Mouse (Mus musculus): Measurements from ENCODE around the gene Smarca5. TPM values are rescaled to one million over a fixed set of nuclear protein-coding genes. Genes with fewer than 3 reads are reported as not detected.

Gene Smarca5
- polyA plus RNA-seq, 1 experiment from 2014 or later = 59.3 TPM

DNA sequence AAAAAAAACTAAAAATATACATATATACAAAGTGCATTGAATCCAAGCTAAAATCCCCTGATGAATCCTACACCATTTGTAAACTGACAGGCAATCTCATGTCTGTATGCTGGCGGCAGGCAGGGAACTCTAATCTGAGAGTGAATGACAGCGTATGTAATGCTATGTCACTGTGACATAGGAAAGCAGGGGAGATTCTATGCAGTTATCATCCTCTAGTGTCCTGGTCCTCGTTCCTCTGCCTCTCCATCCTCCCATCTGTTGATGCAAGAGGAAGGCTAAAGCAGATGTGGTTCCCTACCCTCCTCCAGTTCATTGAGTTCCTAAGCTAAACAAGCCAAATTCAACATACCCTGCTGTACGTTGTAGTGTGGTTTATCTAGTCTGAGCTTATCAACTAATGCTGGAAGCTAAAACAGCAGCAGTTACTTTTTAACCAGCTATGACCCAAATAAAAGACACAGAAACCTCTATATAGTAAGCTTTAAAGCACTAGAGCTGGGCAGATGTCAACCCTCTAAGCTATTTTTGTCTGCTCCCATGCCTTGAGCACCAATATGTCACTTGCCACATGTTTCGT, 55.5 kb downstream of the Smarca5 start:
- Histone ChIP-seq H3K36me3 (ENCODE audit: insufficient read depth, low read length) (no peaks in the 10 kb centered on the region), H3K4me1 (replicated peaks; ENCODE audit: insufficient read depth, low read length) (no peaks in the 10 kb centered on the region), H3K4me3 (replicated peaks; ENCODE audit: low read depth, low read length) (no peak overlapping the region), H3K27me3 (ENCODE audit: insufficient read depth, low read length) (no peaks in the 10 kb centered on the region), H3K27ac (no peak overlapping the region), H3K9ac (ENCODE audit: low read depth, low read length) (no peak overlapping the region), H3K9me3 (replicated peaks; ENCODE audit: low read length) (no peaks in the 10 kb centered on the region), H3K4me2 (ENCODE audit: low read length) (no peak overlapping the region)
- WGBS = 79% methylated on average over 5 of the region's 5 CpGs
- DNase-seq (ENCODE audit: low spot score) (no peak), ATAC-seq (replicated peaks; ENCODE audit: low FRiP score, low read depth) (no peak)
- TF ChIP-seq CTCF (IDR thresholded peaks at IDR 0.05; ENCODE audit: low read depth) = no peak

- Histone ChIP-seq H3K9me3 (replicated peaks; ENCODE audit: low read length) (no peaks in the 10 kb centered on the region), H3K4me3 (replicated peaks; ENCODE audit: low read depth, low read length) (no peak overlapping the region), H3K4me2 (ENCODE audit: low read length) (no peak overlapping the region), H3K36me3 (ENCODE audit: insufficient read depth, low read length) (no peaks in the 10 kb centered on the region), H3K4me1 (replicated peaks; ENCODE audit: insufficient read depth, low read length) (no peaks in the 10 kb centered on the region), H3K27me3 (ENCODE audit: insufficient read depth, low read length) (no peaks in the 10 kb centered on the region), H3K27ac (no peak overlapping the region), H3K9ac (ENCODE audit: low read depth, low read length) (no peak overlapping the region)
- 74% methylated on average over 5 of the region's 5 CpGs for WGBS
- ATAC-seq (replicated peaks; ENCODE audit: low FRiP score, low read depth) (no peak), DNase-seq (ENCODE audit: low spot score) (no peak)
- no peak for TF ChIP-seq CTCF (IDR thresholded peaks at IDR 0.05; ENCODE audit: low read depth)
Measured at GRCm38 (mm10) chr8:80682594-80682993, 56.7 kb downstream of the Smarca5 start.

GRCm38 (mm10) chr8:80669277-80669901, 69.9 kb downstream of the Smarca5 start:
- no peak for ATAC-seq (replicated peaks; ENCODE audit: low FRiP score, low read depth)
- H3K4me2 ChIP-seq (ENCODE audit: low read length) = no peak overlapping the region
- no peaks in the 10 kb centered on the region for H3K36me3 ChIP-seq (ENCODE audit: insufficient read depth, low read length)
- no peak overlapping the region for H3K9ac ChIP-seq (ENCODE audit: low read depth, low read length)
- H3K27me3 ChIP-seq (ENCODE audit: insufficient read depth, low read length) = no peaks in the 10 kb centered on the region
- WGBS = 65% methylated on average over 17 of the region's 17 CpGs
- H3K27ac ChIP-seq = no peak overlapping the region
- no peak for TF ChIP-seq CTCF (IDR thresholded peaks at IDR 0.05; ENCODE audit: low read depth)
- no peak for DNase-seq (ENCODE audit: low spot score)
- H3K4me1 ChIP-seq (replicated peaks; ENCODE audit: insufficient read depth, low read length) = no peaks in the 10 kb centered on the region
- no peaks in the 10 kb centered on the region for H3K9me3 ChIP-seq (replicated peaks; ENCODE audit: low read length)
- no peak overlapping the region for H3K4me3 ChIP-seq (replicated peaks; ENCODE audit: low read depth, low read length)

- no peak for ATAC-seq (replicated peaks; ENCODE audit: low FRiP score, low read depth)
- no peak for DNase-seq (ENCODE audit: low spot score)
- Histone ChIP-seq H3K27me3 (ENCODE audit: insufficient read depth, low read length) (no peaks in the 10 kb centered on the region), H3K4me1 (replicated peaks; ENCODE audit: insufficient read depth, low read length) (no peaks in the 10 kb centered on the region), H3K9ac (ENCODE audit: low read depth, low read length) (no peak overlapping the region), H3K4me2 (ENCODE audit: low read length) (no peak overlapping the region), H3K9me3 (replicated peaks; ENCODE audit: low read length) (no peaks in the 10 kb centered on the region), H3K4me3 (replicated peaks; ENCODE audit: low read depth, low read length) (no peak overlapping the region), H3K27ac (no peak overlapping the region), H3K36me3 (ENCODE audit: insufficient read depth, low read length) (no peaks in the 10 kb centered on the region)
- 57% methylated on average over 3 of the region's 3 CpGs for WGBS
- TF ChIP-seq CTCF (IDR thresholded peaks at IDR 0.05; ENCODE audit: low read depth) = no peak
Measured at GRCm38 (mm10) chr8:80663476-80663875, 75.8 kb downstream of the Smarca5 start.

DNA sequence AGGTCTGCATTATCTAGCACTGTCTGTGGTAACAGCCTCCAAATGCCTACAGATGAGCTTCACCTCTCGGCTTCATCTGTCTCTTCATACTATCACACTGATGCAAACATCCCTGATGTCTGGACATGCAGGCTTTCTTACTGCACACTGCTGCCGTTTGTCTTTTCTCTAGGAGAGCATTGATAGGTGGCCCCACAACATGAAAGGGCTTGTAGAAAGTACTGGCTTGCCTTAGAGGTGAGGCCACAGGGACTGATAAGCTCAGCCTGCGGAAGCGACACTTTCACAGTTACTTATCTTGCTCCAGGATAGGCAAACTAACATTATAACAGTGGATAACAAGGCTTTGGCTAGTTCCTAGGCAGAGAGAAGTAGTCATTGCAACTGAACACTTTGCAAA, 78.2 kb downstream of the Smarca5 start:
- no peaks in the 10 kb centered on the region for H3K36me3 ChIP-seq (ENCODE audit: insufficient read depth, low read length)
- H3K9me3 ChIP-seq (replicated peaks; ENCODE audit: low read length) = no peaks in the 10 kb centered on the region
- WGBS = 78% methylated on average over 4 of the region's 4 CpGs
- no peak overlapping the region for H3K9ac ChIP-seq (ENCODE audit: low read depth, low read length)
- no peak overlapping the region for H3K4me2 ChIP-seq (ENCODE audit: low read length)
- no peak overlapping the region for H3K27ac ChIP-seq
- H3K4me1 ChIP-seq (replicated peaks; ENCODE audit: insufficient read depth, low read length) = no peaks in the 10 kb centered on the region
- ATAC-seq (replicated peaks; ENCODE audit: low FRiP score, low read depth) (no peak), DNase-seq (ENCODE audit: low spot score) (no peak)
- H3K4me3 ChIP-seq (replicated peaks; ENCODE audit: low read depth, low read length) = no peak overlapping the region
- H3K27me3 ChIP-seq (ENCODE audit: insufficient read depth, low read length) = no peaks in the 10 kb centered on the region
- no peak for TF ChIP-seq CTCF (IDR thresholded peaks at IDR 0.05; ENCODE audit: low read depth)

- Histone ChIP-seq H3K4me1 (replicated peaks; ENCODE audit: insufficient read depth, low read length) (no peaks in the 10 kb centered on the region), H3K4me2 (ENCODE audit: low read length) (no peak overlapping the region), H3K27ac (no peak overlapping the region), H3K9ac (ENCODE audit: low read depth, low read length) (no peak overlapping the region), H3K9me3 (replicated peaks; ENCODE audit: low read length) (no peaks in the 10 kb centered on the region), H3K36me3 (ENCODE audit: insufficient read depth, low read length) (no peaks in the 10 kb centered on the region), H3K4me3 (replicated peaks; ENCODE audit: low read depth, low read length) (no peak overlapping the region), H3K27me3 (ENCODE audit: insufficient read depth, low read length) (no peaks in the 10 kb centered on the region)
- 36% methylated on average over 4 of the region's 4 CpGs for WGBS
- no peak for TF ChIP-seq CTCF (IDR thresholded peaks at IDR 0.05; ENCODE audit: low read depth)
- ATAC-seq (replicated peaks; ENCODE audit: low FRiP score, low read depth) (no peak), DNase-seq (ENCODE audit: low spot score) (no peak)
Measured at GRCm38 (mm10) chr8:80657639-80658038, 81.7 kb downstream of the Smarca5 start.

Other genes starting within 250 kb of the Smarca5 start
- gene Gypa, start 245.7 kb downstream of the Smarca5 start, polyA plus RNA-seq (2015; fragmentation: Nextera tagmentation; extraction: Ambion mirVana) = 1.1 and 1.2 TPM in 2 replicates
- 0.17 and 0.18 TPM in 2 replicates for gene Frem3, start 128.4 kb downstream of the Smarca5 start, polyA plus RNA-seq (2015; fragmentation: Nextera tagmentation; extraction: Ambion mirVana)
- 14.1 and 14.9 TPM in 2 replicates for gene Gab1, start 141.0 kb upstream of the Smarca5 start, polyA plus RNA-seq (2015; fragmentation: Nextera tagmentation; extraction: Ambion mirVana)

All from kidney, postnatal 0 days (tissue).